Mouse (Mus musculus) heart, embryonic 15.5 days (tissue): ENCODE measurements at regions not wholly inside any gene's neighbourhood (a gene's known extent, or its start where the extent isn't known, plus 50 kb on each side); places are given as distances from the start of the nearest gene placed in this dataset.
A peak's percentile ranks its signal among the peaks of the same experiment; 100 is the strongest.

Experiments used
- ATAC-seq: fragments of 200-750 bp; cut with Nextera tagmentation; replicated peaks from 2 replicates; pipeline ENCODE4 v1.8.0; 2017; ENCODE audit warnings: low read depth, moderate TSS enrichment; ENCODE audit not compliant: insufficient number of reproducible peaks, insufficient read depth, low FRiP score
- H3K27ac ChIP-seq: fragments of 300-500 bp; sonication (generic); 2 replicates; pipeline ENCODE4 v1.5.1; 2015; ENCODE audit warnings: mild to moderate bottlenecking, inconsistent platforms
- H3K27me3 ChIP-seq: fragments of 300-500 bp; sonication (generic); 2 replicates; pipeline ENCODE4 v1.6.1; 2015; ENCODE audit warnings: inconsistent platforms
- H3K36me3 ChIP-seq: fragments of 300-500 bp; sonication (generic); 2 replicates; pipeline ENCODE4 v1.6.1; 2015; ENCODE audit warnings: mild to moderate bottlenecking, inconsistent platforms
- H3K4me1 ChIP-seq: fragments of 300-500 bp; sonication (generic); replicated peaks from 2 replicates; pipeline ENCODE4 v1.6.1; 2015; ENCODE audit warnings: inconsistent platforms
- H3K4me2 ChIP-seq: fragments of 300-500 bp; sonication (generic); 2 replicates; pipeline ENCODE4 v1.6.1; 2015; ENCODE audit warnings: inconsistent platforms, mild to moderate bottlenecking, moderate library complexity
- H3K4me3 ChIP-seq: fragments of 300-500 bp; sonication (generic); 2 replicates; pipeline ENCODE4 v1.5.1; 2015; ENCODE audit warnings: mild to moderate bottlenecking, inconsistent platforms
- H3K9ac ChIP-seq: fragments of 300-500 bp; sonication (generic); 2 replicates; pipeline ENCODE4 v1.6.1; 2015; ENCODE audit warnings: mild to moderate bottlenecking, inconsistent platforms
- H3K9me3 ChIP-seq: fragments of 300-500 bp; sonication (generic); replicated peaks from 2 replicates; pipeline ENCODE4 v1.6.1; 2016; ENCODE audit warnings: inconsistent platforms
- WGBS: fragments of 180-500 bp; shearing (Covaris S2); methylation state at CpG from one replicate; pipeline ENCODE4 v1.1.7; 2015; ENCODE audit warnings: mixed read lengths; 5-methylcytosine and 5-hydroxymethylcytosine counted together

GRCm38 (mm10) chr15:25281942-25282341 is 131.6 kb downstream of the Basp1 start:
- no peak overlapping the region for H3K4me2 ChIP-seq
- H3K36me3 ChIP-seq = no peaks in the 10 kb centered on the region
- H3K9ac ChIP-seq = no peak overlapping the region
- no peak for ATAC-seq
- H3K4me3 ChIP-seq = no peak overlapping the region
- no peaks in the 10 kb centered on the region for H3K4me1 ChIP-seq
- H3K9me3 ChIP-seq = no peaks in the 10 kb centered on the region
- H3K27ac ChIP-seq = no peak overlapping the region
- no peaks in the 10 kb centered on the region for H3K27me3 ChIP-seq

- no peaks in the 10 kb centered on the region for H3K9me3 ChIP-seq
Observed at GRCm38 (mm10) chr15:25278317-25279156, 135.0 kb downstream of the Basp1 start.

GRCm38 (mm10) chr15:25276227-25276626 is 137.3 kb downstream of the Basp1 start:
- 86% methylated on average over 5 of the region's 5 CpGs for WGBS

More at GRCm38 (mm10) chr15:25278317-25279156, 135.0 kb downstream of the Basp1 start:
- WGBS = 76% methylated on average over 6 of the region's 6 CpGs
- no peaks in the 10 kb centered on the region for H3K4me1 ChIP-seq
- H3K27ac ChIP-seq = no peak overlapping the region
- H3K9ac ChIP-seq = no peak overlapping the region
- ATAC-seq = no peak
- no peak overlapping the region for H3K4me3 ChIP-seq
- H3K36me3 ChIP-seq = no peaks in the 10 kb centered on the region
- H3K4me2 ChIP-seq = no peak overlapping the region
- no peaks in the 10 kb centered on the region for H3K27me3 ChIP-seq

GRCm38 (mm10) chr15:25271886-25272285 is 141.7 kb downstream of the Basp1 start:
- Histone ChIP-seq H3K9me3 (no peaks in the 10 kb centered on the region), H3K4me3 (no peak overlapping the region), H3K4me2 (no peak overlapping the region), H3K27ac (no peak overlapping the region), H3K4me1 (peaks cover 5% of the 10 kb centered on the region; the same call in 1 of the 2 replicates), H3K36me3 (no peaks in the 10 kb centered on the region), H3K27me3 (no peaks in the 10 kb centered on the region), H3K9ac (no peak overlapping the region)
- no peak for ATAC-seq
- 78% methylated on average over 5 of the region's 5 CpGs for WGBS

More at GRCm38 (mm10) chr15:25276227-25276626, 137.3 kb downstream of the Basp1 start:
- H3K36me3 ChIP-seq = no peaks in the 10 kb centered on the region
- ATAC-seq = no peak
- H3K27me3 ChIP-seq = no peaks in the 10 kb centered on the region
- no peak overlapping the region for H3K27ac ChIP-seq
- no peaks in the 10 kb centered on the region for H3K4me1 ChIP-seq
- H3K4me3 ChIP-seq = no peak overlapping the region
- H3K9ac ChIP-seq = no peak overlapping the region
- no peaks in the 10 kb centered on the region for H3K9me3 ChIP-seq
- no peak overlapping the region for H3K4me2 ChIP-seq

GRCm38 (mm10) chr15:25270349-25270748 is 143.2 kb downstream of the Basp1 start:
- Histone ChIP-seq H3K27me3 (no peaks in the 10 kb centered on the region), H3K4me3 (no peak overlapping the region), H3K4me2 (0 out of 2 replicates have a peak overlapping the region, but pooled peaks have one; percentile 27), H3K9me3 (no peaks in the 10 kb centered on the region), H3K4me1 (peaks cover 5% of the 10 kb centered on the region; the same call in 1 of the 2 replicates), H3K27ac (no peak overlapping the region), H3K9ac (no peak overlapping the region), H3K36me3 (no peaks in the 10 kb centered on the region)
- no peak for ATAC-seq
- 58% methylated on average over 10 of the region's 10 CpGs for WGBS

- Histone ChIP-seq H3K4me1 (peaks cover 5% of the 10 kb centered on the region; the same call in 1 of the 2 replicates), H3K36me3 (no peaks in the 10 kb centered on the region), H3K27me3 (no peaks in the 10 kb centered on the region), H3K27ac (no peak overlapping the region), H3K9me3 (no peaks in the 10 kb centered on the region), H3K9ac (no peak overlapping the region), H3K4me3 (no peak overlapping the region), H3K4me2 (peak overlapping the region; percentile 43)
- 13% methylated on average over 12 of the region's 12 CpGs for WGBS
- ATAC-seq = no peak
Observed at GRCm38 (mm10) chr15:25269345-25269996, 144.1 kb downstream of the Basp1 start.

GRCm38 (mm10) chr15:25268436-25268835 is 145.1 kb downstream of the Basp1 start:
- Histone ChIP-seq H3K4me1 (peaks cover 5% of the 10 kb centered on the region; the same call in 1 of the 2 replicates), H3K27me3 (no peaks in the 10 kb centered on the region), H3K4me3 (no peak overlapping the region), H3K27ac (no peak overlapping the region), H3K9me3 (no peaks in the 10 kb centered on the region), H3K4me2 (no peak overlapping the region), H3K36me3 (no peaks in the 10 kb centered on the region), H3K9ac (no peak overlapping the region)
- whole genome bisulfite sequencing = 65% methylated on average over 2 of the region's 2 CpGs
- ATAC-seq = no peak

- no peaks in the 10 kb centered on the region for H3K27me3 ChIP-seq
- no peak for ATAC-seq
- H3K36me3 ChIP-seq = no peaks in the 10 kb centered on the region
- no peaks in the 10 kb centered on the region for H3K9me3 ChIP-seq
- 90% methylated on average over 3 of the region's 3 CpGs for WGBS
- no peak overlapping the region for H3K4me3 ChIP-seq
- H3K4me2 ChIP-seq = no peak overlapping the region
- H3K4me1 ChIP-seq = peaks cover 5% of the 10 kb centered on the region; the same call in 1 of the 2 replicates
- no peak overlapping the region for H3K9ac ChIP-seq
- no peak overlapping the region for H3K27ac ChIP-seq
Observed at GRCm38 (mm10) chr15:25267509-25267908, 146.1 kb downstream of the Basp1 start.

GRCm38 (mm10) chr15:25252648-25253567 is 160.7 kb downstream of the Basp1 start:
- Histone ChIP-seq H3K9me3 (no peaks in the 10 kb centered on the region), H3K9ac (no peak overlapping the region), H3K27me3 (no peaks in the 10 kb centered on the region), H3K27ac (no peak overlapping the region), H3K4me2 (no peak overlapping the region), H3K4me3 (no peak overlapping the region), H3K36me3 (no peaks in the 10 kb centered on the region), H3K4me1 (no peaks in the 10 kb centered on the region)
- ATAC-seq = no peak
- 70% methylated on average over 13 of the region's 13 CpGs for WGBS

- Histone ChIP-seq H3K4me2 (no peak overlapping the region), H3K27me3 (no peaks in the 10 kb centered on the region), H3K9me3 (no peaks in the 10 kb centered on the region), H3K4me1 (no peaks in the 10 kb centered on the region), H3K4me3 (no peak overlapping the region), H3K9ac (no peak overlapping the region), H3K36me3 (no peaks in the 10 kb centered on the region), H3K27ac (no peak overlapping the region)
- WGBS = 88% methylated on average over 8 of the region's 8 CpGs
- no peak for ATAC-seq
Observed at GRCm38 (mm10) chr15:25245631-25246030, 167.9 kb downstream of the Basp1 start.
